In genomic region chr8:70914704-70915103, GRCm38 (mm10) we compare ENCODE assay signal across 18 mouse cellular contexts. TPM values are rescaled to one million over a fixed set of nuclear protein-coding genes. Genes with fewer than 3 reads are reported as not detected.
DNase-seq lines count a peak whose midpoint lies in the region; ATAC-seq and TF ChIP-seq lines count a peak whose summit lies in the region.
"Had no signal": no experiment of that assay in that cellular context is flagged by ENCODE, and none has a peak within 500 bp of the region (broad histone marks: within the 10 kb centered on the region; RNA-seq: fewer than 3 reads in every experiment).

No protein-coding gene starts in this region.

- H3K27me3 ChIP-seq in hindbrain, embryonic 13.5 days = no peaks in the 10 kb centered on the region
- no peaks in the 10 kb centered on the region for H3K27me3 ChIP-seq in hindbrain, embryonic 10.5 days (ENCODE audit: insufficient read depth, poor library complexity, severe bottlenecking)
- H3K27me3 ChIP-seq in E14TG2a.4 (ENCODE audit: insufficient read depth, low read length) (no peaks in the 10 kb centered on the region), ES-Bruce4 (ENCODE audit: control insufficient read depth, insufficient read depth, low read length, poor library complexity, severe bottlenecking) (no peaks in the 10 kb centered on the region)
- H3K27me3 ChIP-seq: embryonic facial prominence, embryonic 13.5 days; forebrain, embryonic 12.5 days; intestine, embryonic 15.5 days had no signal

- ATAC-seq in hindbrain, embryonic 13.5 days (ENCODE audit: low FRiP score) = no peak
- ATAC-seq: intestine, embryonic 15.5 days had no signal

- H3K27ac ChIP-seq in hindbrain, embryonic 13.5 days = no peak overlapping the region
- no peak overlapping the region for H3K27ac ChIP-seq in hindbrain, embryonic 10.5 days
- no peak overlapping the region for H3K27ac ChIP-seq in ES-Bruce4 (ENCODE audit: insufficient read depth, low read length)
- H3K27ac ChIP-seq: embryonic facial prominence, embryonic 13.5 days; forebrain, embryonic 12.5 days; hindbrain, embryonic 14.5 days; intestine, embryonic 15.5 days had no signal

- H3K9me3 ChIP-seq in hindbrain, embryonic 13.5 days = no peaks in the 10 kb centered on the region
- 0 out of 2 replicates have a peak, but pooled peaks cover 4% of the 10 kb centered on the region for H3K9me3 ChIP-seq in hindbrain, embryonic 10.5 days
- H3K9me3 ChIP-seq in E14TG2a.4 (ENCODE audit: low read length) (no peaks in the 10 kb centered on the region), ES-Bruce4 (replicated peaks; ENCODE audit: control insufficient read depth, insufficient read depth, low read length, poor library complexity, severe bottlenecking) (no peaks in the 10 kb centered on the region)
- H3K9me3 ChIP-seq: embryonic facial prominence, embryonic 13.5 days; forebrain, embryonic 12.5 days; intestine, embryonic 15.5 days had no signal

- 0 out of 2 replicates have a peak overlapping the region, but pooled peaks have one; percentile 13 for H3K9ac ChIP-seq in hindbrain, embryonic 13.5 days
- peak overlapping the region; percentile 30; the same call in 1 of the 2 replicates for H3K9ac ChIP-seq in ES-Bruce4 (ENCODE audit: low read depth, poor library complexity, severe bottlenecking)
- H3K9ac ChIP-seq: embryonic facial prominence, embryonic 13.5 days; forebrain, embryonic 12.5 days; hindbrain, embryonic 14.5 days; intestine, embryonic 15.5 days had no signal

- TF ChIP-seq EP300 in ES-Bruce4 (IDR thresholded peaks at IDR 0.05; ENCODE audit: insufficient read depth, low read depth, low read length) = no peak

- peaks cover 91% of the 10 kb centered on the region for H3K36me3 ChIP-seq in hindbrain, embryonic 13.5 days
- H3K36me3 ChIP-seq in hindbrain, embryonic 10.5 days = peaks cover 93% of the 10 kb centered on the region
- H3K36me3 ChIP-seq in E14TG2a.4 (ENCODE audit: insufficient read depth, low read length) = peaks cover 93% of the 10 kb centered on the region
- peaks cover 10% of the 10 kb centered on the region for H3K36me3 ChIP-seq in ES-Bruce4 (ENCODE audit: control insufficient read depth, insufficient read depth, low read length, poor library complexity, severe bottlenecking)

- TF ChIP-seq POLR2A in ES-Bruce4 (IDR thresholded peaks at IDR 0.05; ENCODE audit: insufficient read depth, low read length) = no peak

- 0 out of 2 replicates have a peak, but pooled peaks cover 11% of the 10 kb centered on the region for H3K4me1 ChIP-seq in hindbrain, embryonic 13.5 days (replicated peaks)
- H3K4me1 ChIP-seq in hindbrain, embryonic 10.5 days (replicated peaks) = no peaks in the 10 kb centered on the region
- H3K4me1 ChIP-seq in E14TG2a.4 (replicated peaks; ENCODE audit: low read depth, low read length) (peaks cover 67% of the 10 kb centered on the region), ES-Bruce4 (ENCODE audit: control insufficient read depth, insufficient read depth, low read length) (no peaks in the 10 kb centered on the region)
- H3K4me1 ChIP-seq: embryonic facial prominence, embryonic 13.5 days; forebrain, embryonic 12.5 days; intestine, embryonic 15.5 days had no signal

- WGBS in hindbrain, embryonic 13.5 days = 92% methylated on average over 17 of the region's 17 CpGs
- 91% methylated on average over 17 of the region's 17 CpGs for WGBS in hindbrain, embryonic 10.5 days

- TF ChIP-seq CTCF in E14TG2a.4 (conservative IDR thresholded peaks at IDR 0.05; ENCODE audit: low read length) (no peak), ES-Bruce4 (IDR thresholded peaks at IDR 0.05; ENCODE audit: low read depth, low read length) (no peak)

- no peak for DNase-seq in hindbrain, embryonic 10.5 days (ENCODE audit: low spot score)
- peak; percentile 46 for DNase-seq in ZHBTc4 (ENCODE audit: low read depth, low spot score)
- DNase-seq in right cerebral cortex, postnatal 25 days = no peak
- DNase-seq: adrenal gland, postnatal 10 days; cerebellum, adult 11 months; cerebellum, adult 9-11 months; cerebellum, postnatal 36 days; gastrocnemius, postnatal 14 days; heart, postnatal 10 days; heart, postnatal 4 days had no signal

- H3K4me2 ChIP-seq in hindbrain, embryonic 13.5 days = no peak overlapping the region
- H3K4me2 ChIP-seq: embryonic facial prominence, embryonic 13.5 days; forebrain, embryonic 12.5 days; hindbrain, embryonic 14.5 days; intestine, embryonic 15.5 days had no signal

- H3K4me3 ChIP-seq in hindbrain, embryonic 13.5 days = no peak overlapping the region
- H3K4me3 ChIP-seq in hindbrain, embryonic 10.5 days = no peak overlapping the region
- H3K4me3 ChIP-seq in E14TG2a.4 (replicated peaks; ENCODE audit: low read length) = peak overlapping the region; percentile 71
- peak overlapping the region; percentile 40 for H3K4me3 ChIP-seq in ES-Bruce4 (ENCODE audit: low read depth, low read length)
- H3K4me3 ChIP-seq: embryonic facial prominence, embryonic 13.5 days; forebrain, embryonic 12.5 days; intestine, embryonic 15.5 days had no signal

RNA-seq across cellular contexts. Expression of gene Map1s, which starts 9.0 kb away (rescaled TPM):
- 55.6 and 61.9 TPM in 2 replicates for polyA plus RNA-seq in hindbrain, embryonic 13.5 days (2015; fragmentation: Nextera tagmentation; extraction: Ambion mirVana)
- polyA plus RNA-seq in hindbrain, embryonic 10.5 days (2016; fragmentation: Nextera tagmentation; extraction: Ambion mirVana) = 66.6 and 74.5 TPM in 2 replicates
- 32.8 and 37.3 TPM in 2 replicates for polyA plus RNA-seq in ES-Bruce4 (2011; ENCODE audit: insufficient read depth, insufficient read length, low read depth, missing spikeins)

RNA-seq across cellular contexts. Expression of gene Rpl18a, which starts 17.5 kb away (rescaled TPM):
- polyA plus RNA-seq in hindbrain, embryonic 13.5 days (2015; fragmentation: Nextera tagmentation; extraction: Ambion mirVana) = 2,665 and 2,711 TPM in 2 replicates
- 3,443 and 3,791 TPM in 2 replicates for polyA plus RNA-seq in hindbrain, embryonic 10.5 days (2016; fragmentation: Nextera tagmentation; extraction: Ambion mirVana)
- 2,473 and 2,707 TPM in 2 replicates for polyA plus RNA-seq in ES-Bruce4 (2011; ENCODE audit: insufficient read depth, insufficient read length, low read depth, missing spikeins)

RNA-seq across cellular contexts. Expression of gene Slc5a5, which starts 22.1 kb away (rescaled TPM):
- 0.61 and 0.95 TPM in 2 replicates for polyA plus RNA-seq in hindbrain, embryonic 13.5 days (2015; fragmentation: Nextera tagmentation; extraction: Ambion mirVana)
- 0.39 and 0.59 TPM in 2 replicates for polyA plus RNA-seq in hindbrain, embryonic 10.5 days (2016; fragmentation: Nextera tagmentation; extraction: Ambion mirVana)
- 13.3 TPM in 2 replicates for polyA plus RNA-seq in ES-Bruce4 (2011; ENCODE audit: insufficient read depth, insufficient read length, low read depth, missing spikeins)
- polyA plus RNA-seq: heart, embryonic 14.5 days had no signal

RNA-seq across cellular contexts. Expression of gene Ccdc124, which starts 41.0 kb away (rescaled TPM):
- polyA plus RNA-seq in hindbrain, embryonic 13.5 days (2015; fragmentation: Nextera tagmentation; extraction: Ambion mirVana) = 157 and 162 TPM in 2 replicates
- polyA plus RNA-seq in hindbrain, embryonic 10.5 days (2016; fragmentation: Nextera tagmentation; extraction: Ambion mirVana) = 172 and 182 TPM in 2 replicates
- 62.8 and 67.2 TPM in 2 replicates for polyA plus RNA-seq in ES-Bruce4 (2011; ENCODE audit: insufficient read depth, insufficient read length, low read depth, missing spikeins)

RNA-seq across cellular contexts. Expression of gene Kcnn1, which starts 51.6 kb away (rescaled TPM):
- polyA plus RNA-seq in hindbrain, embryonic 13.5 days (2015; fragmentation: Nextera tagmentation; extraction: Ambion mirVana) = 13.3 and 17.7 TPM in 2 replicates
- polyA plus RNA-seq in hindbrain, embryonic 10.5 days (2016; fragmentation: Nextera tagmentation; extraction: Ambion mirVana) = 6.2 and 19.3 TPM in 2 replicates
- polyA plus RNA-seq in ES-Bruce4 (2011; ENCODE audit: insufficient read depth, insufficient read length, low read depth, missing spikeins) = 3.2 and 3.5 TPM in 2 replicates

Comparison
In these comparisons a context has a peak if more than half of its experiments do, and no peak if none do; other contexts are left out.
1. H3K4me3 ChIP-seq: peak in E14TG2a.4 (single experiment) and ES-Bruce4 (single experiment); none in hindbrain, embryonic 13.5 days (single experiment) and hindbrain, embryonic 10.5 days (single experiment).